Mouse (Mus musculus): Measurements from ENCODE around the gene Rnf20. TPM values are rescaled to one million over a fixed set of nuclear protein-coding genes. Genes with fewer than 3 reads are reported as not detected.

Rnf20 gene
- 66.3 and 68.5 TPM in 2 replicates for polyA plus RNA-seq (2015; fragmentation: Nextera tagmentation; extraction: Ambion mirVana)

GRCm38 (mm10) chr4:49631319-49632138 is at the start of gene Rnf20:
Rnf20 (plus strand) TSS chr4:49632006.
- Histone ChIP-seq H3K4me3 (peak within 1 kb of the TSS; percentile 87), H3K4me2 (peak within 1 kb of the TSS; percentile 84), H3K9me3 (replicated peaks) (no peaks in the 10 kb centered on the region), H3K36me3 (ENCODE audit: poor library complexity, severe bottlenecking) (peaks cover 23% of the 10 kb centered on the region), H3K4me1 (peaks cover 22% of the 10 kb centered on the region), H3K9ac (peak within 1 kb of the TSS; percentile 89), H3K27me3 (no peaks in the 10 kb centered on the region), H3K27ac (peak within 1 kb of the TSS; percentile 91)
- WGBS = 2% methylated on average over 37 of the region's 37 CpGs
- ATAC-seq = peak; percentile 98

- Histone ChIP-seq H3K9me3 (replicated peaks) (no peaks in the 10 kb centered on the region), H3K9ac (no peak overlapping the region), H3K4me1 (peaks cover 15% of the 10 kb centered on the region), H3K4me3 (no peak overlapping the region), H3K27ac (no peak overlapping the region), H3K4me2 (no peak overlapping the region), H3K36me3 (ENCODE audit: poor library complexity, severe bottlenecking) (peaks cover 16% of the 10 kb centered on the region), H3K27me3 (no peaks in the 10 kb centered on the region)
- peak; percentile 27; the same call in 1 of the 2 replicates for ATAC-seq
- WGBS = 45% methylated on average over 14 of the region's 14 CpGs
Measured at GRCm38 (mm10) chr4:49583965-49584831, 47.6 kb upstream of the Rnf20 start.

- H3K4me3 ChIP-seq = no peak overlapping the region
- 89% methylated on average over 7 of the region's 7 CpGs for WGBS
- peaks cover 15% of the 10 kb centered on the region for H3K4me1 ChIP-seq
- no peak for ATAC-seq
- peaks cover 16% of the 10 kb centered on the region for H3K36me3 ChIP-seq (ENCODE audit: poor library complexity, severe bottlenecking)
- H3K27ac ChIP-seq = no peak overlapping the region
- H3K4me2 ChIP-seq = no peak overlapping the region
- no peaks in the 10 kb centered on the region for H3K27me3 ChIP-seq
- no peak overlapping the region for H3K9ac ChIP-seq
- H3K9me3 ChIP-seq (replicated peaks) = no peaks in the 10 kb centered on the region
Measured at GRCm38 (mm10) chr4:49585524-49586101, 46.2 kb upstream of the Rnf20 start.

GRCm38 (mm10) chr4:49586811-49587210 is 45.0 kb upstream of the Rnf20 start:
- Histone ChIP-seq H3K9me3 (replicated peaks) (no peaks in the 10 kb centered on the region), H3K27me3 (no peaks in the 10 kb centered on the region), H3K27ac (no peak overlapping the region), H3K4me3 (no peak overlapping the region), H3K4me1 (peaks cover 15% of the 10 kb centered on the region), H3K9ac (no peak overlapping the region), H3K36me3 (ENCODE audit: poor library complexity, severe bottlenecking) (peaks cover 16% of the 10 kb centered on the region), H3K4me2 (no peak overlapping the region)
- 95% methylated on average over 10 of the region's 10 CpGs for WGBS
- no peak for ATAC-seq

GRCm38 (mm10) chr4:49590152-49590551 is 41.7 kb upstream of the Rnf20 start:
- H3K9me3 ChIP-seq (replicated peaks) = no peaks in the 10 kb centered on the region
- 83% methylated on average over 2 of the region's 2 CpGs for WGBS
- peaks cover 16% of the 10 kb centered on the region for H3K36me3 ChIP-seq (ENCODE audit: poor library complexity, severe bottlenecking)
- H3K4me3 ChIP-seq = no peak overlapping the region
- H3K27me3 ChIP-seq = no peaks in the 10 kb centered on the region
- H3K4me1 ChIP-seq = 0 out of 2 replicates have a peak, but pooled peaks cover 1% of the 10 kb centered on the region
- H3K27ac ChIP-seq = no peak overlapping the region
- H3K4me2 ChIP-seq = no peak overlapping the region
- ATAC-seq = no peak
- no peak overlapping the region for H3K9ac ChIP-seq

- Histone ChIP-seq H3K4me2 (peak overlapping the region; percentile 86), H3K9ac (peak overlapping the region; percentile 86), H3K27ac (peak overlapping the region; percentile 85), H3K4me3 (peak overlapping the region; percentile 81), H3K36me3 (ENCODE audit: poor library complexity, severe bottlenecking) (no peaks in the 10 kb centered on the region), H3K27me3 (no peaks in the 10 kb centered on the region), H3K4me1 (peaks cover 8% of the 10 kb centered on the region; the same call in 1 of the 2 replicates), H3K9me3 (replicated peaks) (no peaks in the 10 kb centered on the region)
- peak; percentile 60 for ATAC-seq
- under 1% methylated on average over 20 of the region's 20 CpGs for WGBS
Measured at GRCm38 (mm10) chr4:49596846-49597182, 35.0 kb upstream of the Rnf20 start.

- peak within 1 kb of the TSS; percentile 86 for H3K9ac ChIP-seq
- H3K27ac ChIP-seq = peak within 1 kb of the TSS; percentile 85
- no peaks in the 10 kb centered on the region for H3K9me3 ChIP-seq (replicated peaks)
- peak; percentile 95 for ATAC-seq
- no peaks in the 10 kb centered on the region for H3K27me3 ChIP-seq
- H3K4me1 ChIP-seq = peaks cover 8% of the 10 kb centered on the region; the same call in 1 of the 2 replicates
- peak within 1 kb of the TSS; percentile 81 for H3K4me3 ChIP-seq
- H3K36me3 ChIP-seq (ENCODE audit: poor library complexity, severe bottlenecking) = no peaks in the 10 kb centered on the region
- H3K4me2 ChIP-seq = peak within 1 kb of the TSS; percentile 86
- WGBS = under 1% methylated on average over 53 of the region's 77 CpGs
Measured at GRCm38 (mm10) chr4:49597183-49598100, 34.4 kb upstream of the Rnf20 start, which contains the start of gene Tmem246. Tmem246 (minus strand) TSS chr4:49597876.

GRCm38 (mm10) chr4:49603161-49603560 is 28.6 kb upstream of the Rnf20 start:
- Histone ChIP-seq H3K4me2 (no peak overlapping the region), H3K9me3 (replicated peaks) (no peaks in the 10 kb centered on the region), H3K36me3 (ENCODE audit: poor library complexity, severe bottlenecking) (no peaks in the 10 kb centered on the region), H3K4me1 (no peaks in the 10 kb centered on the region), H3K9ac (no peak overlapping the region), H3K27me3 (no peaks in the 10 kb centered on the region), H3K4me3 (no peak overlapping the region), H3K27ac (no peak overlapping the region)
- 84% methylated on average over 2 of the region's 2 CpGs for WGBS
- ATAC-seq = no peak

- no peaks in the 10 kb centered on the region for H3K27me3 ChIP-seq
- ATAC-seq = no peak
- no peaks in the 10 kb centered on the region for H3K4me1 ChIP-seq
- no peak overlapping the region for H3K27ac ChIP-seq
- no peaks in the 10 kb centered on the region for H3K9me3 ChIP-seq (replicated peaks)
- no peak overlapping the region for H3K4me2 ChIP-seq
- no peak overlapping the region for H3K9ac ChIP-seq
- WGBS = 44% methylated on average over 1 of the region's 1 CpGs
- no peak overlapping the region for H3K4me3 ChIP-seq
- H3K36me3 ChIP-seq (ENCODE audit: poor library complexity, severe bottlenecking) = no peaks in the 10 kb centered on the region
Measured at GRCm38 (mm10) chr4:49604016-49604546, 27.7 kb upstream of the Rnf20 start.

GRCm38 (mm10) chr4:49604616-49605015 is 27.2 kb upstream of the Rnf20 start:
- H3K4me3 ChIP-seq = no peak overlapping the region
- no peak overlapping the region for H3K27ac ChIP-seq
- H3K9ac ChIP-seq = no peak overlapping the region
- H3K9me3 ChIP-seq (replicated peaks) = no peaks in the 10 kb centered on the region
- H3K4me2 ChIP-seq = no peak overlapping the region
- 93% methylated on average over 5 of the region's 5 CpGs for WGBS
- no peak for ATAC-seq
- H3K36me3 ChIP-seq (ENCODE audit: poor library complexity, severe bottlenecking) = no peaks in the 10 kb centered on the region
- H3K4me1 ChIP-seq = no peaks in the 10 kb centered on the region
- no peaks in the 10 kb centered on the region for H3K27me3 ChIP-seq

- Histone ChIP-seq H3K9me3 (replicated peaks) (no peaks in the 10 kb centered on the region), H3K4me3 (no peak overlapping the region), H3K27ac (no peak overlapping the region), H3K27me3 (no peaks in the 10 kb centered on the region), H3K36me3 (ENCODE audit: poor library complexity, severe bottlenecking) (no peaks in the 10 kb centered on the region), H3K4me1 (no peaks in the 10 kb centered on the region), H3K4me2 (no peak overlapping the region), H3K9ac (no peak overlapping the region)
- WGBS = 59% methylated on average over 1 of the region's 1 CpGs
- ATAC-seq = no peak
Measured at GRCm38 (mm10) chr4:49605459-49605858, 26.3 kb upstream of the Rnf20 start.
